Mouse (Mus musculus): ENCODE measurements at regions not wholly inside any gene's neighbourhood (a gene's known extent, or its start where the extent isn't known, plus 50 kb on each side); places are given as distances from the start of the nearest gene placed in this dataset.

- H3K27ac ChIP-seq, result no peak overlapping the region
- peaks cover 35% of the 10 kb centered on the region for H3K4me1 ChIP-seq
- H3K27me3 ChIP-seq, result 0 out of 2 replicates have a peak, but pooled peaks cover 5% of the 10 kb centered on the region
- no peak overlapping the region for H3K9ac ChIP-seq
- no peak overlapping the region for H3K4me3 ChIP-seq
- no peaks in the 10 kb centered on the region; the same call in 1 of the 2 replicates for H3K9me3 ChIP-seq (replicated peaks)
- no peak for ATAC-seq
- H3K4me2 ChIP-seq, result no peak overlapping the region
- WGBS, result 65% methylated on average over 2 of the region's 2 CpGs
- no peaks in the 10 kb centered on the region for H3K36me3 ChIP-seq (ENCODE audit: poor library complexity, severe bottlenecking)
Measured at GRCm38 (mm10) chr3:103465948-103466347, 109.1 kb upstream of the Syt6 start.

- H3K4me2 ChIP-seq, result no peak overlapping the region
- no peaks in the 10 kb centered on the region for H3K36me3 ChIP-seq (ENCODE audit: poor library complexity, severe bottlenecking)
- no peak overlapping the region for H3K9ac ChIP-seq
- H3K27me3 ChIP-seq, result no peaks in the 10 kb centered on the region
- H3K9me3 ChIP-seq (replicated peaks), result no peaks in the 10 kb centered on the region; the same call in 1 of the 2 replicates
- H3K4me3 ChIP-seq, result no peak overlapping the region
- H3K4me1 ChIP-seq, result peaks cover 6% of the 10 kb centered on the region; the same call in 1 of the 2 replicates
- H3K27ac ChIP-seq, result no peak overlapping the region
- no peak for ATAC-seq
- WGBS, result 83% methylated on average over 15 of the region's 15 CpGs
Measured at GRCm38 (mm10) chr3:103470586-103471400, 104.2 kb upstream of the Syt6 start.

- H3K4me1 ChIP-seq, result no peaks in the 10 kb centered on the region
- no peak overlapping the region for H3K4me3 ChIP-seq
- WGBS, result 75% methylated on average over 10 of the region's 10 CpGs
- H3K27me3 ChIP-seq, result no peaks in the 10 kb centered on the region
- H3K9ac ChIP-seq, result no peak overlapping the region
- no peak overlapping the region for H3K4me2 ChIP-seq
- H3K36me3 ChIP-seq (ENCODE audit: poor library complexity, severe bottlenecking), result no peaks in the 10 kb centered on the region
- H3K27ac ChIP-seq, result no peak overlapping the region
- no peaks in the 10 kb centered on the region; the same call in 1 of the 2 replicates for H3K9me3 ChIP-seq (replicated peaks)
- ATAC-seq, result no peak
Measured at GRCm38 (mm10) chr3:103472598-103472997, 102.4 kb upstream of the Syt6 start.

- no peaks in the 10 kb centered on the region for H3K4me1 ChIP-seq
- H3K9ac ChIP-seq, result no peak overlapping the region
- ATAC-seq, result no peak
- H3K4me3 ChIP-seq, result no peak overlapping the region
- H3K9me3 ChIP-seq (replicated peaks), result no peaks in the 10 kb centered on the region; the same call in 1 of the 2 replicates
- 83% methylated on average over 2 of the region's 2 CpGs for WGBS
- no peaks in the 10 kb centered on the region for H3K27me3 ChIP-seq
- no peaks in the 10 kb centered on the region for H3K36me3 ChIP-seq (ENCODE audit: poor library complexity, severe bottlenecking)
- no peak overlapping the region for H3K4me2 ChIP-seq
- H3K27ac ChIP-seq, result no peak overlapping the region
Measured at GRCm38 (mm10) chr3:103473336-103473735, 101.7 kb upstream of the Syt6 start.

- Histone ChIP-seq H3K4me3 (no peak overlapping the region), H3K9me3 (replicated peaks) (no peaks in the 10 kb centered on the region), H3K36me3 (ENCODE audit: poor library complexity, severe bottlenecking) (no peaks in the 10 kb centered on the region), H3K9ac (no peak overlapping the region), H3K27ac (no peak overlapping the region), H3K27me3 (no peaks in the 10 kb centered on the region), H3K4me2 (no peak overlapping the region), H3K4me1 (no peaks in the 10 kb centered on the region; the same call in 1 of the 2 replicates)
- ATAC-seq, result no peak
- WGBS, result 80% methylated on average over 2 of the region's 2 CpGs
Measured at GRCm38 (mm10) chr3:103479845-103480543, 95.0 kb upstream of the Syt6 start.

- ATAC-seq, result no peak
- H3K27ac ChIP-seq, result no peak overlapping the region
- no peak overlapping the region for H3K4me3 ChIP-seq
- H3K27me3 ChIP-seq, result no peaks in the 10 kb centered on the region
- H3K4me1 ChIP-seq, result no peaks in the 10 kb centered on the region; the same call in 1 of the 2 replicates
- H3K9me3 ChIP-seq (replicated peaks), result no peaks in the 10 kb centered on the region
- H3K4me2 ChIP-seq, result no peak overlapping the region
- H3K9ac ChIP-seq, result no peak overlapping the region
- WGBS, result 64% methylated on average over 7 of the region's 7 CpGs
- no peaks in the 10 kb centered on the region for H3K36me3 ChIP-seq (ENCODE audit: poor library complexity, severe bottlenecking)
Measured at GRCm38 (mm10) chr3:103480676-103481075, 94.4 kb upstream of the Syt6 start.

- Histone ChIP-seq H3K9me3 (replicated peaks) (no peaks in the 10 kb centered on the region), H3K4me1 (no peaks in the 10 kb centered on the region; the same call in 1 of the 2 replicates), H3K27me3 (no peaks in the 10 kb centered on the region), H3K36me3 (ENCODE audit: poor library complexity, severe bottlenecking) (no peaks in the 10 kb centered on the region), H3K27ac (no peak overlapping the region), H3K4me2 (no peak overlapping the region), H3K4me3 (no peak overlapping the region), H3K9ac (no peak overlapping the region)
- WGBS, result 84% methylated on average over 2 of the region's 2 CpGs
- no peak for ATAC-seq
Measured at GRCm38 (mm10) chr3:103483316-103483715, 91.7 kb upstream of the Syt6 start.

GRCm38 (mm10) chr3:103483762-103484161 is 91.3 kb upstream of the Syt6 start:
- 77% methylated on average over 3 of the region's 3 CpGs for WGBS

GRCm38 (mm10) chr3:103489786-103490185 is 85.2 kb upstream of the Syt6 start:
- Histone ChIP-seq H3K36me3 (ENCODE audit: poor library complexity, severe bottlenecking) (no peaks in the 10 kb centered on the region), H3K4me2 (no peak overlapping the region), H3K27me3 (no peaks in the 10 kb centered on the region), H3K4me1 (no peaks in the 10 kb centered on the region), H3K27ac (no peak overlapping the region), H3K9ac (no peak overlapping the region), H3K4me3 (no peak overlapping the region), H3K9me3 (replicated peaks) (no peaks in the 10 kb centered on the region)
- WGBS, result 83% methylated on average over 4 of the region's 4 CpGs
- ATAC-seq, result no peak

More at GRCm38 (mm10) chr3:103483762-103484161, 91.3 kb upstream of the Syt6 start:
- Histone ChIP-seq H3K9me3 (replicated peaks) (no peaks in the 10 kb centered on the region), H3K4me1 (no peaks in the 10 kb centered on the region; the same call in 1 of the 2 replicates), H3K27ac (no peak overlapping the region), H3K4me2 (no peak overlapping the region), H3K36me3 (ENCODE audit: poor library complexity, severe bottlenecking) (no peaks in the 10 kb centered on the region), H3K4me3 (no peak overlapping the region), H3K9ac (no peak overlapping the region), H3K27me3 (no peaks in the 10 kb centered on the region)
- no peak for ATAC-seq

- Histone ChIP-seq H3K27ac (no peak overlapping the region), H3K9me3 (replicated peaks) (no peaks in the 10 kb centered on the region), H3K4me3 (no peak overlapping the region), H3K4me2 (no peak overlapping the region), H3K36me3 (ENCODE audit: poor library complexity, severe bottlenecking) (no peaks in the 10 kb centered on the region), H3K9ac (no peak overlapping the region), H3K27me3 (no peaks in the 10 kb centered on the region), H3K4me1 (no peaks in the 10 kb centered on the region)
- ATAC-seq, result no peak
- WGBS, result 65% methylated on average over 4 of the region's 4 CpGs
Measured at GRCm38 (mm10) chr3:103490966-103491365, 84.1 kb upstream of the Syt6 start.

GRCm38 (mm10) chr3:103492211-103492610 is 82.8 kb upstream of the Syt6 start:
- ATAC-seq, result no peak
- Histone ChIP-seq H3K9me3 (replicated peaks) (no peaks in the 10 kb centered on the region), H3K4me2 (no peak overlapping the region), H3K9ac (no peak overlapping the region), H3K4me3 (no peak overlapping the region), H3K36me3 (ENCODE audit: poor library complexity, severe bottlenecking) (no peaks in the 10 kb centered on the region), H3K27me3 (no peaks in the 10 kb centered on the region), H3K4me1 (no peaks in the 10 kb centered on the region), H3K27ac (no peak overlapping the region)
- WGBS, result 88% methylated on average over 3 of the region's 3 CpGs

- H3K4me3 ChIP-seq, result no peak overlapping the region
- WGBS, result 91% methylated on average over 1 of the region's 1 CpGs
- H3K4me1 ChIP-seq, result no peaks in the 10 kb centered on the region
- H3K27me3 ChIP-seq, result no peaks in the 10 kb centered on the region
- no peaks in the 10 kb centered on the region for H3K36me3 ChIP-seq (ENCODE audit: poor library complexity, severe bottlenecking)
- H3K27ac ChIP-seq, result no peak overlapping the region
- H3K4me2 ChIP-seq, result no peak overlapping the region
- no peaks in the 10 kb centered on the region for H3K9me3 ChIP-seq (replicated peaks)
- H3K9ac ChIP-seq, result no peak overlapping the region
- no peak for ATAC-seq
Measured at GRCm38 (mm10) chr3:103493623-103494022, 81.4 kb upstream of the Syt6 start.
